Mouse (Mus musculus) T-helper 1 cell (primary cell): ENCODE data around the gene P2rx5.

Experiments
- in situ Hi-C: fragments of 300-600 bp; cut with MboI, MseI; formaldehyde crosslinking; loops from one replicate; pipeline ENCODE4 v1.15.1; 2025; ENCODE audit warnings: high pct_unique_total_duplicates

P2rx5 gene

DNA sequence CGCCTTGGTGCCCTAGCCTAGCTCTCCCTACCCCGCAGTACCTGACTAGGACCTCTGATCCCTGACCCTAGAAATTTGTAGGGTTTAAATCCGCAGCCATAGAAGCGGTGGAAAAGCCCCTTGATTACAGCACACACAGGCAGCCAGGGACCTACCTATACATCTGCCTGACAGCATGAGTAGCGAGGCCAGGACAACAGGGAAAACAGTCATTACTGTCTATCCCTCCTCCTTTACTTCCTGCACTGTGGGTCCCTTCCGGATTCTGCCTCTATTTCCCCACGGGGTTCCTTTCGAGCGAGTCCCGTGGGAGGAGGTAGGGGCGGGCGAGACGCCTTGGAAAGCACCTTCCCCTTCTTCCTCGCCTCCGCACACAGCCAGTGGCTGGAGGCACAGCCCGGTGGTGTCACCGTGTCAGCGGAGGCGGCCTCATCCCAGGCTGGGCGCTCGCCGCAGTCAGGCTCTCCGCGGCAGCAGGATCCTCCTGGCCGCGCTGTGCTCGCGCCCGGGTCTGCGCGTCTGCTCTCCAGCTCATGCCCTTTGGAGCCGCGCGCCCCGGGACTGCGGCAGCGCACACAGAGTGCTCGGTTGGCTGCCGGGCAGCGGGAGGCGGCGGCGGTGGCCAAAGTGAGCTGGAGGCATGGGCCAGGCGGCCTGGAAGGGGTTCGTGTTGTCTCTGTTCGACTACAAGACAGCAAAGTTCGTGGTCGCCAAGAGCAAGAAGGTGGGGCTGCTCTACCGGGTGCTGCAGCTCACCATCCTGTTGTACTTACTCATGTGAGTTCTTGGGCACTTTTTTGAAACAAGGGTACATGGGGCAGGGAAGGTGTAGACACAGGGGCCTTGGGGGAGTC, at the start of gene P2rx5:
P2rx5 (plus strand) TSS at position 465 of the 854 bp plus-strand sequence.
- in situ Hi-C loops: no loop called here

DNA sequence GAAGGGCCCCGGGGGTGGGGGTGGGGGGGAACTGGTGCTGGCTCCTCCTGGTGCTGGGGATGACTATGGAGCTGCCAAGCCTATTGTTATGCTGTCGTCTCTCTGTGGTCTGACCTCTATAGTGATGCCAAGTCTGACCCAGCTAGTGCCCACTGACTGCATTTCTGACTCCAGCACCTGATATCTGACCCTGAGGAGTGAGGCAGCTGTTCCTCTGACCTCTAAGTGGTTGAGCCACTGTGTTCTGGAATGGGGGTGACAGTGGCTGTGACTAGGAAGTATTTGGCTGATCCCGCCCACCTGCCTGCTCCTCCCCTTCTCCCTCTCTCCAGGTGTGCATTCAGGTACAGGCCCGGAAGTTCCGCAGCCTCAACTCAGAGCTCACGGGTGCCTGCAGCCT, 48.8 kb upstream of the P2rx5 start:
- in situ Hi-C loops: no loop called here

DNA sequence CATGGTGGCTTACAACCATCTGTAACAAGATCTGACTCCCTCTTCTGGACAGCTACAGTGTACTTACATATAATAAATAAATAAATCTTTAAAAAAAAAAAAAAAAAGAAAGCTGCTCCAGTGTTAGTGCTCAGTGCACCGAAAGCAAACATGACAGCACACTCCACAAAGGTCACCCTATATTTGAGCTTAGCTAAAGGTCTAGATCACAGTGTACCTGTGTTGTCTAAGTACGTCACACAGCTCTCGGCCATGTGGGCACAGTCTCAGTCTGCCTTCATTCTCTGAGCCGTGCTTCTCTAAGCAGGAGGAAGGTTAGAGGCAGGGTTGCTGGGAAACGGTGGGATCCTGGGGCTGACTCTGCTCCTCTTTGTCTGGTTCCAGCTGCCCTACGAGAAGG, 33.7 kb upstream of the P2rx5 start:
- in situ Hi-C loops: loop anchor here (5.0 kb wide), 1 partner anchor 54 kb away; no protein-coding TSS in a partner anchor

DNA sequence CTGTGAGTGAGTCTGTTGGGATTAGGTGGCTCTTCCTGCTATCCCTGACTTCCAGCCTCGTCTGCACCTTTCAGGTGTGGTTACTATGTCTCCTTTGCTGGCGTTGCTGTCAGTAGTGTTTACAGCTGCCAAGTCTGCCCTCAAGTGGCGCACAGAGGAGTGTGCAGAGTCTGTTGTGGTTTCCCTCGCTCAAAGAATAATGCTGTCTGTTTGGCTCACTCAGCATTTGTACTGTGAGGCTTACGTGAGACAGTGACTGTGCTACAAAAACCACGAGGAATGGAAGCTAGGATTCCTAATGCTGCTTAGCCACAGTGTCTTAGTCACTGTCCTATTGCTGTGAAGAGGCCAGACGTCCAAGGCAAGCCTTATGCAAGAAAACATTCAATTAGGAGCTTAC, 29.2 kb upstream of the P2rx5 start:
- in situ Hi-C loops: no loop called here

DNA sequence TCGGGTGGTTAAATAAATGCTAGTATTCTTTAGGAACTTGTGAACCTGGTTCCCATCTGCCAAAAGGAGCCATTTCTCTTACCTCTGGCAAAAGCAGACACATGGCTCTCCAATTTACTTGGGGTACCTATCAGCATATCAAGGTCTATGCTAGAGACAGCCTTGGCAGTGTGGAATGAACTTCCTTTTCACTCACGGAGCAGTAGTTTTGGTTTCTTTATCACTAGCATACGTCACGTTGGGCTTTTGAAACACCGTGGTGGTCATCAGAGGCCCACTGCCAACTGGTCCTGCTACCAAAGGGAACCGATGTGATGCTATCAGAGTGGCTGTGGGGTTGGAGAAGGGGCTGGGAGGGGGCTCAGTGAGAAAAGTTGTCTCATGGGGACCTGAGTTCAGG, 27.2 kb upstream of the P2rx5 start:
- in situ Hi-C loops: no loop called here

DNA sequence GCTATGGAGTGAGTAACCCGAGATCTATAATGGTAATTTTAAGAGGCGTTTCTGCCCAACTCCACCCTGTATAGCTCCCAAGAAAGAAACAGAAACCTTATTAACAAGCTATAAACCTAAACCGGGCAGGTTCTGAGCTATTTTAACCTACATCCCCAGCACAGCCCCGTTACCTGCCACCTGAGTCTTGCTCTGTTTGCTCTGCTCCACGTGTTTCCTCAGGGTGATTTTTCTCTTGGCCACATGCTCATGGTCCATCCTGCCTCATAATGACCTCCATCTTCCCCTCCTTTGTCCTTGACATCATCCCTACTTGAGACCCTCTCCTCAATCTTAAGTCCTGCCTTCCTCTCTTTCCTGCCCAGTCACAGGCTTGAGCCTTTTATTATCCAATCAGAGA, 26.0 kb upstream of the P2rx5 start:
- in situ Hi-C loops: no loop called here

DNA sequence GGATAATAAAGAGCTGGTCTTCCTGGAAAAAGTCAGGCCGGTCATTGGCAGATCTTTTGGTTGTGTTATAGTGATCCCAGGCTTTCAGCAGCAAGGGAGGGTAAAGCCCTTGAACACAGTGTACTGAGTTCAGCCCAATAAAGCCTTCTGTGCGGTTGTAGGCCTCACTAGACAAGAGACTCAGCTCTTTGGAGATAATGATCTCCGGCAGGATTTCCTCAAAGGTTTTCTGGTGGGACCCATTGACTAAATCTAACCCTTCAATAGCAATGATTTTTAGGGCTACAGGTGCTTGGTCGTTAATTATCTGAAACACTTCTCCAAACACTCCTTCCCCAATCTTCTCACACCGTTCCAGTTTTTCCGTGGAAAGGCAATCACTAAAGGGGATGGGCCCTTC, 23.6 kb upstream of the P2rx5 start:
- in situ Hi-C loops: no loop called here

DNA sequence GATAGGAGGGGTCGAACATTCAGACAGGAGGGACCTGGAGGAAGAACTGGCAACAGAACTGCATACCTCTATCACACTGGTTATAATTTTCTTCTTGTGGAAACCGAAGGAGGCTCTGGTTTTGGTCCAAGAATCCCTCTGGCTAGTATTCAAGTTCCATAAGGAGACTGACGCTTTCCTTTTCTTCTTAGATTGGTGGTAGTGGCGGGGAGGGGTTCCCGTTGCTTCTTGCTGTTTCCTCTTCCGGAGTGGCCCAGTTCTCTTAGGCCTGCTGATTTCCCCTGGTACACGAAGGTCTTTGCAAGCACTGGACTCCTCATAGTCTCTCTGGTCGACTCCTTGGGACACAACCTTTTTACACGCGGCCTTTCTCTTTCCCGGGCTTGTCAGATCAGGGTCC, 23.1 kb upstream of the P2rx5 start:
- in situ Hi-C loops: no loop called here

DNA sequence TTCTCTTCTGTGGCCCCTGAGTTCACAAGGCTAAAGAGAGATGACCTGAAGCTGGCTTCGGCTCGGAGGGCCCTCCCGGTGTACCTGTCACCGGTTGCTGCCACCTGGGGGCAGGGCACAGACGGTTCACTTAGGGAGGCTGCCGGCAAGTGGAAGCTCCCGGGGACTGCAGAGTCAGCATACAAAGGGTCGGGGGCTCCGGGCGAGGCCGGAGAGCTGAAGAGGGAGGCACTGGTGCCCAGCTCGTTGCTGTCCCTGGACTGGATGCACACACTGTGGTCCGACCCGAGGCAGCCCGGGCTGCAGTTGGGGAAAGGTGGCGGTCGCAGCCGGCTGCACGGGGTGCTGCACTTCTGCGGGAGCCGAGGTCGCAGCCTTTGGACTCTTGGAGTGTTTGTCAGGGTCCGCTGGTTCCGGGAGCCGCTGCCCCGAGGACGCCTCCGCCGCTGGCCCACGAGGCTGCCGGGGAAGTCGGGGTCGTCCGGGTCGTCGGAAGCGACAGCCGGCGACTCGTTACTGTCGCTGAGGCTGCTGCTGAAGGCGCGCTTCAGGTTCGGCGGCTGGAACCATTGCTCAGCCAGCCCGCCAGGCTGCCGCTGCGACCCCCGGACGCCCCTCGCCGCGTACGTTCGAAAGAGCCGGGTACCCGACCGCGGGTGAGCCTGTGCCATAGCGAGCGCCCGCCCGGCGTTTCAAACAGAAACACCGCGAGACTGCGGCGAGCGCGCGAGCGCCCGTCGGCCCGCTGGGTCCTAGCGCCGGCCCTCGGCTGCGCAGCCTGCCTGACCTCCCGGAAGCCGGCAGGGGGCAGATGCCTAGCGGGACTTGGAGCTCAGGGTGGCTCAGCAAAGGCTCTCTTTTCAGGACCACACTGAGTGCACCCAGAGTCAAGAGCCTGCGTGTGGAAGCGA, 22.4 kb upstream of the P2rx5 start, which contains the start of gene Haspin:
Haspin (minus strand) TSS at position 704 of the 911 bp plus-strand sequence.
- in situ Hi-C loops: no loop called here

DNA sequence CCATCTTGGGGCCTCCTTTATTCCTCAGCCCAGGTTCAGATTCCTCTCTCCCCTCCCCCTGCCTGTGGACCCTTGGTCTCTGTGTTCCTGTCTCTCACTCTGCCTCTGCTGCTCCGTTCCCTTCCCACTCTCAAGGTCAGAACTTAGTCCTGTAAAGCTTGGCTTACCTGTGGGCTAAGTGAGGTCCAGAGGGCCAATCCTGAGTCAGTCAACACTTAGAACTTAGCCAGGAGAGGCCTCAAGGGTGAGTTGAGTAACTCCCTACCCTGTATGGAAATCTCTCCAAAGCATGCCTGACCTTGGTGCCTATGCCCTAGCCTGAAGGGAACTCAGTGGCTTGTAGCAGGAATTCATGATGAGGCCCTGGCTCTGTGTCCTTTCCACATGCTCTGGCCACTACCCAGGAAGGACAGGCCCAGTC, 15.9 kb upstream of the P2rx5 start:
- in situ Hi-C loops: loop anchor here (5.0 to 10.0 kb wide), 2 partner anchors 1233 to 1559 kb away; no protein-coding TSS in a partner anchor

DNA sequence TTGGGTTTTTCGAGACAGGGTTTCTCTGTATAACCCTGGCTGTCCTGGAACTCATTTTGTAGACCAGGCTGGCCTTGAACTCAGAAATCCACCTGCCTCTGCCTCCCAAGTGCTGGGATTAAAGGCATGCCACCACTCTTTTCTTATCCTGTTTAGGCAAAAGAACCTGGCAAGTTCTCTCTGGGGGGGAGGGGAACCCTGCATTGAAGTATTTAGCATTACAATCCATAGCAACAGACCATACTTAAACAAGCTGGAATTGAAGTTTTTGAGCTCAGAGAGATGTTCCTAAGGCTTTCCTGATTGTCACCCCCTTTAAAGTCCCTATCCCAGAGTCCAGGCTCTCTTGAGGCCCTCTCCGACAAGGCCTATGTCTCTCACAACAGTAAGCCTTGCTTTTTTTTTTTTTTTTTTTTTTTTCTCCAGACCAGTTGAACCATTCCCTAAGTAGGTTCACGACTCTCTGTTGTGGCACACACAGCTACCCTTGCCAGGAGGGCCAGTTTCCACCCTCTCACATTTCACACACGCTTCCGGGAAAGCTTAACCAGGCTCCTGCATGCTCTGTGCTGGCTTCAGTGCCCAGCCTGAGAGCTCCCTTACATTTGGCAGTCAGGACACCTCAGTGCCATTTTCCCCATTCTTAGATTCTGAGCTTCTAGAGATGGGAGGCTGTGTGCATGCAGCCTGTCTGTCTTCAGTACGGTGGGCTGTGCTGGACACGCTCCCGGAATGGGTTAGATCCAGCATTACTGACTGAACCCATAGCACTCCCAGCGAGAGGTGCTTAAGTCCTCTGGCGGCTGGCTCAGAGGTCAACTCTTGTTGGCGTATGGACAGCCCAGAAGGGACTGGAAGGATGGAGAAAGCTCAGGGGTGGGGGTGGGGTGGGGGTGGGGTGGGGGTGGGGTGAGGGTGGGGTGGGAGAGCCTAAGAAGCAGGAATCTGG, 13.9 kb upstream of the P2rx5 start:
- in situ Hi-C loops: loop anchor here (10.0 kb wide), 1 partner anchor 1561 kb away; no protein-coding TSS in a partner anchor

DNA sequence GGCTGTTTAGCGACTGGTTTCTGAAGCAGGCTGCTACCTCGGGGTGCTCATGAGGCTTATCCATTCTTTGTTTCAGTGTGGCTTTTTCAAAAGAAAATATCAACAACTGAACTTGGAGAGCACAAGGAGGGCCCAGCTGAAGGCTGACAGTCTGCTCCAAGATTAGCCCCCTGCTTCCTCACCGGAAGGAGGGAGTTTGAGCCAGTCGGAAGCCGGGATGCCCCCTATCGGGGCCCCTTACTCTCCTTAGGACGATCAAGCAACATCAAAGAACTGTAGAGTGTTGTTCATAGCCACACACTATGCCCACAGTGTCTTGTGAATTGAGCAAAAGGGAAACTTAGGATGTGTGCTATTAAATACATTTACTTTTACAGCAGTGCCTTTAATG, 13.3 kb upstream of the P2rx5 start:
- in situ Hi-C loops: loop anchor here (10.0 kb wide), 1 partner anchor 1562 kb away; no protein-coding TSS in a partner anchor

DNA sequence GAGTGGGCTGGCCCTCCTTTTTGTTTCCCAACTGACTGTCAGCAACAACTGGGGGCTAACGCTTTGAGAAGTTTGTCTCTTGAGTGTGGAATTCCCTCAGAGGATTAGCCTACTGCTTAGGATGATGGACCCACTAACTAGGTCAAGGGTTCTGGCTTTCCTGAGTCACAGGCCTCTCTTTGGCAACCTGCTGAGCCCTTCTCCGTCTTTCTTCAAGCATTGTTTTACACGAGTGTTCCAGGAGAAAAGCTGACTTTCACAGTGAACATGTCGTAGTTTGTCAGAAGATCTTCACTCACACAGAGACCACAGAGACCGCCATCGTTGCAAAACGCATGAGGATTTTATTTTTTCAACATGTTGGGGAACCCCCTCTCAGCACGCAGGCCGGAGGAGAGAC, 12.0 kb upstream of the P2rx5 start:
- in situ Hi-C loops: loop anchor here (10.0 kb wide), 1 partner anchor 1563 kb away; no protein-coding TSS in a partner anchor

DNA sequence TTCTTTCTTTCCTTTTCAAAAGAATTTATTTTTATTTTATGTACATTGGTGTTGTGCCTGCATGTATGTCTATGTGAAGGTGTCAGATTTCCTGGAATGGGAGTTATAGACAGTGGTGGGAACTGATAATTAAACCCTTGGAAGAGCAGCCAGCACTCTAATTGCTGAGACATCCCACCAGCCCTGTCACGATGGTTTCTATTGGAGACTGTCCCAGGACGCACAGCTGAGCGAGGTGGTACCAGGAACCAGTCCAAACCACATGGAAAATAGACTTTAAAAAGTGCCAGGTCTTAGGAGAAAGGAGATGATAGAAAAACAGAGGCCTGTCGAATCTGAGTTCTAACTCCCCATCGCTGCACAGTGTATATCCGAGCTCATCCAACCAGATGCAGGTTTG, 5.2 kb upstream of the P2rx5 start:
- in situ Hi-C loops: no loop called here

DNA sequence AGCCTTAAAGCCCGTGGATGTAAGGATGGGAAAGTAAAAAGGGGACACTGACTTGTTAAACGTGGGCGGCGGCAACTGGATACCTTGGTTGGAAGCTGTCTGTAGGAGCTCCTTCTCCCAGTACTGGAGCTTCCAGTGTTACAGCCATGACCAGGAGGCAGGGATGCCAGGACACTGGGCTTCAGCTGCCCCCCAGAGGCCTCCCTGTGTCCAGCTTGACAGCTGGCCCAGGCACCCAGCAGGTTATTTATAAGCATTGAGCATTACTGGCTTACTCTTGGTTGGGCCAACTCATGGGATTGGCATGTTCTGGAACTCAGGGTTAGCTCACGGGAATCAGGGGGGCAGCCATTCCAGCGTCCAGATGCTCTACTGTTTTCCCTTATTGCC, 585 bp downstream of the P2rx5 start:
- in situ Hi-C loops: no loop called here

DNA sequence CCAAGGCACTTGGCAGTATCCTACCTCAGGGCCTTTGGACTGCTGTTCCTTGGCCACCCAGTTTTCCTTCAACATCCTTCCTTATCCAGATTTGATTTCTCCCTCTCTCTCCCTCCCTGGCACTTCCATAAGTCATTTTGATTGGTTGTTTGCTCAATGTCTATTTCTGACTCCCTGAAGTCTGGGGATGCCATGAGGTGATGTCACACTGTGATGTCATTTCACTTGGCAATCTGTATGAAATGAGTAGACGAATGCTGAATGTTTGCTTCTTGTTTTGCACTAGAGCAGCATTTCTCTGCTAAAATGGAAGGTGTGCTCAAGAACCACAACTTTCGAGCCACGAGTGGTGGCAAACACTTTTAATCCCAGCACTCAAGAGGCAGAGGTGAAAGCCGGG, 1.4 kb downstream of the P2rx5 start:
- in situ Hi-C loops: no loop called here

DNA sequence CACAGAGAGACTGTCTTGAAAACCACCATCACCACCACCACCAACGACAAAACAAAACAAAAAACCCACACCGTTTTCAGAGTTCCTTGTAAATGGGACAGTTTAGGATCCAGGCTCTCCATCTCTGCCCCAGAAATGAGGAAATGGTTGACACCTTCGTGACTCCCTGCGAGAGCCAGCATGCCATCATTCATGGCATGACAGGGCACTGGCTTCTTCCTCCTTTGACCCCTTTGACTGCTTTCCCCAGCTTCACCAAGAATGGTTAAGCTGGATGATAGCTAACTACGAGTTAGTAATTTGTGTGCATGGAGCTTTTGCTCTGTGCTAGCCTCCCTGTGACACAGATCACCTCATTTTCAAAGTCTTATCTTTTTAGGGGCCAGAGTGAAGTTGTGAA, 2.1 kb downstream of the P2rx5 start:
- in situ Hi-C loops: no loop called here

DNA sequence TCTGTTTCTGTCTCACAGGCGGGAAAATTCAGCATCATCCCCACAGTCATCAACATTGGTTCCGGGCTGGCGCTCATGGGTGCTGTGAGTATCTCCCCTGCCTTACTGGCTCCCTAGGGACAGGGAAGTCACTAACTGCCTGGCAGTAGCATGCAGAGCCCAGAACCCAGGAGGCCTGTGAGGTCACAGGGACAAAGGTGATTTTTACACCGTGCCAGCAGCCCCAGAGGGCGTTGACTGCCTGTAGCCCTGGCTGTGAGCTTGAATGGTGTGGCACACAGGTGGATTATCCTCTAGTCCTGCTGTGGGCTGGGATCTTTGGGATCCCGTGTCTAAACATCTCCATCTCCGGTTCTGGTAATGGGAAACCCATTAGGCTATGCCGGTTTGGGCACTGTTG, 7.8 kb downstream of the P2rx5 start:
- in situ Hi-C loops: no loop called here

DNA sequence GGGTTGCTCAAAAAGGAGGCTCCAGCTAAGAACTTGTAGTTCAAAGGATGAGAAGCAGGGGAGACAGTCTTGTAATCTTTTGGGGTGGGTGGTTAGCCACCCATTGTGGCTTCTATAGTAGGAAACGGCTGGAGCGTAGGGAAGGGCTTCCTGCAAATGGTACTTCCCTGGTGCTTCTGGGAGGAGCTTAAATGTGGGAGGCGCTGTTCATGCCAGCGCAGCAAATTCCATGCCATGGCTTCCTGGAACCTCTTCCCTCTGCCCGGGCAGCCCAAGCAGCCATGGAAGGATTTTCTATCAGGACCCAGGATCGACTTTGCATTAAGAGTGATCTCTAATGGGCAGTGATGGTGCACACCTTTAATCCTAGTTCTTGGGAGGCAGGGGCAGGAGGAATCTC, 8.4 kb downstream of the P2rx5 start:
- in situ Hi-C loops: no loop called here

DNA sequence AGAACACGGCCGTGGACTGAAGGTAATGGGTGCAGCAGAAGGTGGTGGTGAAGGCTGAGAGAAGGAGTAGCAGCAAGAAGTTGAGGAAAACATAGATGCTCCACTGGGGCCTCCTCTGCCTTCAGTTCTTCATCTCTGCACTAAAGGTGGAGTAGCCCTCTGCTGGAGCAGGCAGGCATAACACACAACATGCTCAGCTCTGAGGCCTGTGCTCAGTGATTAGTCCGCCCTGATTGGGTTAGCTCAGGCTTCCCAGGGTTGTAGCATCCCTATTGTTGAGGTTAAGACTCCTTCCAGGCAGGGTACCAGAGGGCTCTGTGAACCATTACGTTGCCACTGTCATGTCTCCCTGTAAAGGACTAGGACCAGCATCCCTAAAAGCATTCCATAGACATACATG, 9.0 kb downstream of the P2rx5 start:
- in situ Hi-C loops: no loop called here

DNA sequence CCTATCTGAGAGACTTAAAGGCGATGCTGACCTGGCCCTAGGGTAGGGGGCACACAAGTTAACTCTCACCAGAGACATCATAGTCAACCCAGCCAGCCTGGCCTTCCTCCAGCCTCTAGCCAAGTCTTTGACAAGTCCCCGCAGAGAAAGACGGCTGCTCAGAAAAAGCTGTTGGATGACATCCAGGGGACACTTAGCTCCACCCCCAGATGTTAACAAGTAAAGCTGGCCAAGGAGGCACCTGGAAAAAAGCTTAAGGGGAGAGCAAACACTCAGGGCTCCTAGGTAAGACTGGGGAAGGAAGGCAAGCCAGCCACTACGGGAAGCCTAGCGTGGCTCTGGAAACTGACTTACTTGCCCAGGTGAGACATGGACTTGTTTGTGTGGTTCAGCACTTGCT, 12.0 kb downstream of the P2rx5 start:
- in situ Hi-C loops: no loop called here
